Mouse (Mus musculus) embryonic facial prominence, embryonic 15.5 days (tissue): ENCODE results near the gene Fam25c. TPM values are rescaled to one million over a fixed set of nuclear protein-coding genes. Genes with fewer than 3 reads are reported as not detected.

Experiments
- ATAC-seq: fragments of 200-750 bp; cut with Nextera tagmentation; 2 replicates; pipeline ENCODE4 v1.8.0; 2017; ENCODE audit warnings: low read depth, moderate TSS enrichment; ENCODE audit not compliant: insufficient number of reproducible peaks, low FRiP score, low TSS enrichment
- H3K27ac ChIP-seq: fragments of 300-500 bp; sonication (generic); replicated peaks from 2 replicates; pipeline ENCODE4 v1.5.1; 2015; ENCODE audit warnings: mild to moderate bottlenecking, inconsistent platforms
- H3K27me3 ChIP-seq: fragments of 300-500 bp; sonication (generic); 2 replicates; pipeline ENCODE4 v1.6.1; 2015; ENCODE audit warnings: inconsistent platforms
- H3K36me3 ChIP-seq: fragments of 300-500 bp; sonication (generic); 2 replicates; pipeline ENCODE4 v1.6.1; 2015; ENCODE audit warnings: mild to moderate bottlenecking, inconsistent platforms
- H3K4me1 ChIP-seq: fragments of 300-500 bp; sonication (generic); 2 replicates; pipeline ENCODE4 v1.6.1; 2015; ENCODE audit warnings: inconsistent platforms
- H3K4me2 ChIP-seq: fragments of 300-500 bp; sonication (generic); replicated peaks from 2 replicates; pipeline ENCODE4 v1.6.1; 2015; ENCODE audit warnings: mild to moderate bottlenecking, inconsistent platforms
- H3K4me3 ChIP-seq: fragments of 300-500 bp; sonication (generic); replicated peaks from 2 replicates; pipeline ENCODE4 v1.5.1; 2015; ENCODE audit warnings: mild to moderate bottlenecking, inconsistent platforms
- H3K9ac ChIP-seq: fragments of 300-500 bp; sonication (generic); 2 replicates; pipeline ENCODE4 v1.6.1; 2015; ENCODE audit warnings: inconsistent platforms
- H3K9me3 ChIP-seq: fragments of 300-500 bp; sonication (generic); replicated peaks from 2 replicates; pipeline ENCODE4 v1.6.1; 2016; ENCODE audit warnings: inconsistent platforms
- WGBS: fragments of 180-500 bp; shearing (Covaris S2); methylation state at CpG from one replicate; pipeline ENCODE4 v1.1.7; 2015; 5-methylcytosine and 5-hydroxymethylcytosine counted together
- polyA plus RNA-seq: library from polyadenylated mRNA; unstranded; fragments of >200 nt; fragmentation: Nextera tagmentation; extraction: Ambion mirVana; gene quantifications from 2 replicates; pipeline ENCODE4 v1.2.1, GENCODE M21; 2015

The Fam25c gene
- 154 and 196 TPM in 2 replicates for polyA plus RNA-seq

DNA sequence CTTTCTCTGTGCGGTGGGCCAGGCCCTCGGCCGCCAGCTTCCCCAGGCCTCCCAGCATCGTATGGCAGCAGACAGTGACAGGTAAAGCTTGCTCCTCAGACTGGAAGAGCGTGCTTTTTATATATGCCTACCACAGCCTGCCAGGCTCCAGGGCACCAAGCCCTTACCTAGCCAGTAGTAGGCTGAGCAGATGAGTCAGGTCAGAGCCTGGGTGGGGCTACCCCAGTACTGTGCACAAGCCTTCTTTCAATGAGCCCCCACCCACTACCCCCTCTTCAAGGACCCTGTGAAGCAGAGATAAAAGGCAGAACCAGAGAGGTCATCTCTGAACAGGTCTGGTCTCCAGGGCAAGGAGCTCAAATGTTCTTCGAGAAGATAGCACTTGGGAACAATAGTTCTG lies at the start of gene Fam25c:
Gene Fam25c (minus strand): TSS at position 133 of the 400 bp plus-strand sequence.
- H3K9ac ChIP-seq, result no peak within 1 kb of the TSS
- no peaks in the 10 kb centered on the region for H3K9me3 ChIP-seq
- H3K36me3 ChIP-seq, result no peaks in the 10 kb centered on the region
- H3K4me1 ChIP-seq, result no peaks in the 10 kb centered on the region
- ATAC-seq, result no peak
- peak within 1 kb of the TSS; percentile 31; the same call in 1 of the 2 replicates for H3K27ac ChIP-seq
- no peaks in the 10 kb centered on the region; the same call in 1 of the 2 replicates for H3K27me3 ChIP-seq
- peak within 1 kb of the TSS; percentile 9; the same call in 1 of the 2 replicates for H3K4me3 ChIP-seq
- WGBS, result 77% methylated on average over 6 of the region's 6 CpGs
- no peak within 1 kb of the TSS for H3K4me2 ChIP-seq

DNA sequence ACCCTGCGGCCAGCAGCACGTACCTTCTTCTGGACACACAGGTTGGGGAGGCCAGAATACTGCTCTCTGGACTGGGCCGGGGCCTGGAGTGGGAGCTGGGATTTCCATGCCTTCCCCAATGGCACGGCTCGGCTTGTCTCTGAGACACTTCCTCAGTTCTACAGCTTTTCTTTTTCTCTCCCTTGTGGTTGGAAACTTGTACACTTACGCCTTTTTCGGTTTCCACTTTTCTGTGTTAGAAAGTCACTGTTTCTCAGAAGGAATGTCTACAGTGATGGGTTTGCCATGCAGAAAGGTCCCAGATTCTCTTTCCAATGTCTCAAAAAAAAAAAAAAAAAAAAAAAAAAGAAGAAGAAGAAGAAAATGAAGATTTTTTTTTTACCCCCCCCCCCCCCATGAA lies 48.2 kb upstream of the Fam25c start:
- no peak overlapping the region for H3K4me3 ChIP-seq
- peaks cover 63% of the 10 kb centered on the region for H3K36me3 ChIP-seq
- no peak overlapping the region for H3K9ac ChIP-seq
- H3K9me3 ChIP-seq, result no peaks in the 10 kb centered on the region
- no peak overlapping the region for H3K4me2 ChIP-seq
- ATAC-seq, result no peak
- WGBS, result 86% methylated on average over 7 of the region's 7 CpGs
- H3K27me3 ChIP-seq, result no peaks in the 10 kb centered on the region
- no peaks in the 10 kb centered on the region for H3K4me1 ChIP-seq
- no peak overlapping the region for H3K27ac ChIP-seq

GRCm38 (mm10) chr14:34402871-34403270 lies 47.6 kb upstream of the Fam25c start:
- no peaks in the 10 kb centered on the region for H3K9me3 ChIP-seq
- no peak overlapping the region for H3K4me3 ChIP-seq
- no peak overlapping the region for H3K9ac ChIP-seq
- H3K36me3 ChIP-seq, result peaks cover 61% of the 10 kb centered on the region
- no peaks in the 10 kb centered on the region for H3K4me1 ChIP-seq
- H3K27me3 ChIP-seq, result no peaks in the 10 kb centered on the region
- H3K4me2 ChIP-seq, result no peak overlapping the region
- no peak for ATAC-seq
- WGBS, result 88% methylated on average over 8 of the region's 8 CpGs
- no peak overlapping the region for H3K27ac ChIP-seq

GRCm38 (mm10) chr14:34401135-34401534 lies 45.9 kb upstream of the Fam25c start:
- no peak for ATAC-seq
- Histone ChIP-seq H3K9ac (no peak overlapping the region), H3K4me3 (no peak overlapping the region), H3K9me3 (no peaks in the 10 kb centered on the region), H3K4me1 (no peaks in the 10 kb centered on the region), H3K27ac (no peak overlapping the region), H3K27me3 (no peaks in the 10 kb centered on the region), H3K4me2 (no peak overlapping the region), H3K36me3 (peaks cover 47% of the 10 kb centered on the region)
- 58% methylated on average over 6 of the region's 6 CpGs for WGBS

DNA sequence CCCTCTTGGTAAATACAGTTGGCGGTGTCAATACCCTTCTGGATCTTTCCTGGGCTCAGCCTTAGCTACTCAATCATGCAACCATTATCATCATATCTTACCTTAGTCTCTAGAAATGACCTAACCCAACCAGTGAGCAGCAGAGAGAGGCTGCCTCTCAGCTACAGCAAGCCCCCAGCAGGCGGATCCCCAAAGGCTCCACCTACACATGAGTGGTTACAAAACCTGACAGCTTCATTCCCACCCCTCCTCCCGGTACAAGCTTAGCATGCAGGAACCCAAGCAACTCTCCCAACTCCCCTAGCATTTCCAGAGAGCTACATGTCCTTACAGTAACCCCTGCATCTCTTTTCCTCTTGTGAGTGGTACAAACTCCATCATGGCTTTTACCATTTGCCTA lies 44.8 kb upstream of the Fam25c start:
- Histone ChIP-seq H3K9me3 (no peaks in the 10 kb centered on the region), H3K4me3 (no peak overlapping the region), H3K4me1 (no peaks in the 10 kb centered on the region), H3K27me3 (no peaks in the 10 kb centered on the region), H3K4me2 (no peak overlapping the region), H3K27ac (no peak overlapping the region), H3K9ac (no peak overlapping the region), H3K36me3 (peaks cover 39% of the 10 kb centered on the region)
- no peak for ATAC-seq
- 95% methylated on average over 3 of the region's 3 CpGs for WGBS

GRCm38 (mm10) chr14:34399301-34399700 lies 44.1 kb upstream of the Fam25c start:
- Histone ChIP-seq H3K27ac (no peak overlapping the region), H3K36me3 (peaks cover 32% of the 10 kb centered on the region), H3K9me3 (no peaks in the 10 kb centered on the region), H3K4me3 (no peak overlapping the region), H3K4me2 (no peak overlapping the region), H3K4me1 (no peaks in the 10 kb centered on the region), H3K27me3 (no peaks in the 10 kb centered on the region), H3K9ac (no peak overlapping the region)
- ATAC-seq, result no peak
- 96% methylated on average over 6 of the region's 6 CpGs for WGBS

DNA sequence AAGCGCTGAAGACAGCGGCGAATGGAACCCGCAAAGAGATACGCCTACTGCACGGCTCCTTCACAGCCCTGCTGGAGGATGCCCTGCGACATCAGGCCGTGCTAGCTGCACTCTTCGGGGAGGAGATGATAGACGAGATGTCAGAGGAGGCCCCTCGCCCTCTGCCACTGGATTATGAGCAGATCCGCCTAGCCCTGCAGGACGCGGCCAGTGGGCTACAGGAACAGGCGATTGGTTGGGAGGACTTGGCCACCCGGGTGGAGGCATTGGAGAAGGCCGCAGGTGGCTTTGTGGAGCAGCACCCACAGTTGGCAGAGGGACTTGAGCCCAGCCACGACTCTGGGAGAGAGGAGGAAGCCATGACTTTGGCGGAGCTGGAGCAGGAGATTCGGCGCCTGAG lies 43.7 kb upstream of the Fam25c start:
- H3K4me2 ChIP-seq, result no peak overlapping the region
- H3K4me1 ChIP-seq, result no peaks in the 10 kb centered on the region
- no peak for ATAC-seq
- no peak overlapping the region for H3K9ac ChIP-seq
- no peak overlapping the region for H3K27ac ChIP-seq
- 92% methylated on average over 21 of the region's 21 CpGs for WGBS
- no peaks in the 10 kb centered on the region for H3K9me3 ChIP-seq
- H3K4me3 ChIP-seq, result no peak overlapping the region
- peaks cover 29% of the 10 kb centered on the region for H3K36me3 ChIP-seq
- no peaks in the 10 kb centered on the region for H3K27me3 ChIP-seq

DNA sequence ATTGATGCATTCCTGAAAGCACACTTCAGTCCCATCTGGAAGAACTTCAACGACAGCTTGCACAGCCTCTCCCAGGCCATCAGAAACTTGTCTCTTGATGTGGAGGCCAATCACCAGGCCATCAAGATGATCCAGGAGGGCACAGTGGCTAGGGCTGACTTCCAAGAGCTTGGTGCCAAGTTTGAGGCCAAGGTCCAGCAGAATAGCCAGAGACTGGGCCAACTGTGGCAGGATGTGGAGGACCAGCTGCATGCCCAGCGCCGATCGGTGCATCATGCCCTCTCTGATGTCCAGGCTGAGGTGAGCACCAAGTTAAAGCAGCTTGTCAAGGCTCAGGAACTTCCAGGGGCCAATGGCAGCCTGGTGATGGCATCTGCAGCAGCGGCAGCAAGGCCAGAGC lies 42.6 kb upstream of the Fam25c start:
- no peak for ATAC-seq
- H3K27ac ChIP-seq, result no peak overlapping the region
- WGBS, result 86% methylated on average over 5 of the region's 5 CpGs
- H3K27me3 ChIP-seq, result no peaks in the 10 kb centered on the region
- H3K9me3 ChIP-seq, result no peaks in the 10 kb centered on the region
- H3K4me1 ChIP-seq, result no peaks in the 10 kb centered on the region
- no peak overlapping the region for H3K4me3 ChIP-seq
- peaks cover 27% of the 10 kb centered on the region for H3K36me3 ChIP-seq
- no peak overlapping the region for H3K9ac ChIP-seq
- no peak overlapping the region for H3K4me2 ChIP-seq

DNA sequence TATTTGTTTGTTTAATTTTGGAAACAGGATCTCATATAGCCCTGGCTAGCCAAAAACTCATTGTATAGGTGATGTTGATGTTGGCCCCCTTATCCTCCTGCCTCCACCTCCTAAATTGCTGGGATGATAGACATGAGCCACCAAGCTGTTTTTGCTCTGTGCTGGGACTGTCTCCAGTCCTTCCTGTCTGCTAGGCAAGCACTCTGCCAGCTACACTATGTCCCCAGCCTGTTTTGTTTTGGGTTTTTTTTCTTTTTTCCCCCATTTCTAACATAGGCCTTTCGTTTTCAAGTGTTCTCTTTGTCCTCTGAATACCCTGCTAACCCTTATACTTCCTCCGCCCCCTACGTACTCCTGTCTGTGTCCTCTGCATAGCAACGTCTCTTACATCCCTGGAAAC lies 38.1 kb upstream of the Fam25c start:
- Histone ChIP-seq H3K4me1 (no peaks in the 10 kb centered on the region), H3K36me3 (peaks cover 5% of the 10 kb centered on the region; the same call in 1 of the 2 replicates), H3K4me3 (no peak overlapping the region), H3K4me2 (no peak overlapping the region), H3K9ac (no peak overlapping the region), H3K27me3 (no peaks in the 10 kb centered on the region), H3K27ac (no peak overlapping the region), H3K9me3 (no peaks in the 10 kb centered on the region)
- 64% methylated on average over 4 of the region's 4 CpGs for WGBS
- no peak for ATAC-seq

DNA sequence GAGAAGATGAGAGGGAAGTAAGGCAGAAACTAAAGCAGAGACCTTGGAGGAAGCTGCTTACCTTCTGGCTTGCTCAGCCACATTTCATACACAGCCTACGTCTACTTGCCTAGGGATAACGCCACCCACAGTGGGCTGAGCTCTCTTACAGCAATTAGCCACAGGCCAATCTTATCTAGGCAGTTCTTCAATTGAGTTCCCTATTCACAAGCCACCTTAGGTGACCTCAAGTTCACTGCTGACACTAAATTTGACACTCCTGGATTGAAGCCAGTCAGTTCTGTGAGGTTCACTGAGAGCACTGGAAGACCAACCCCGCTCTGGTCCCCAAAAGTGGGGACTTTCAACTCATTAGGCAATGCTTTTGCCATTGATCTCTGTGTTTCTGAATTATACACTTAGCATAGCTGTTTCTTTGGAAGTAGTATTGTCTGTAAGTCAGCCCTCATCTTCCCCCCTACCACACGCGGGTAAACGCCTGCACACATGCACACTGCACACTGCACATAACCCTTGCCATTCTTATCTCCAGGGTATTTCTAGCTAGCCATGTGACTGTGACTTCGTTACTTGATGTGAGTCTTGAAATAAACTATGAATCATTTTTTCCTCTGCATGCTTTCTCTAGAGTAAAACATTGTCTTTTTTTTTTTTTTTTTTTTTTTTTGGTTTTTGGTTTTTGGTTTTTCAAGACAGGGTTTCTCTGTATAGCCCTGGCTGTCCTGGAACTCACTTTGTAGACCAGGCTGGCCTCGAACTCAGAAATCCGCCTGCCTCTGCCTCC lies 27.9 kb upstream of the Fam25c start:
- no peak overlapping the region for H3K4me2 ChIP-seq
- no peaks in the 10 kb centered on the region for H3K36me3 ChIP-seq
- H3K9me3 ChIP-seq, result no peaks in the 10 kb centered on the region
- H3K4me1 ChIP-seq, result peaks cover 11% of the 10 kb centered on the region
- WGBS, result 89% methylated on average over 9 of the region's 9 CpGs
- H3K4me3 ChIP-seq, result no peak overlapping the region
- no peak overlapping the region for H3K27ac ChIP-seq
- ATAC-seq, result no peak
- H3K27me3 ChIP-seq, result no peaks in the 10 kb centered on the region
- no peak overlapping the region for H3K9ac ChIP-seq

DNA sequence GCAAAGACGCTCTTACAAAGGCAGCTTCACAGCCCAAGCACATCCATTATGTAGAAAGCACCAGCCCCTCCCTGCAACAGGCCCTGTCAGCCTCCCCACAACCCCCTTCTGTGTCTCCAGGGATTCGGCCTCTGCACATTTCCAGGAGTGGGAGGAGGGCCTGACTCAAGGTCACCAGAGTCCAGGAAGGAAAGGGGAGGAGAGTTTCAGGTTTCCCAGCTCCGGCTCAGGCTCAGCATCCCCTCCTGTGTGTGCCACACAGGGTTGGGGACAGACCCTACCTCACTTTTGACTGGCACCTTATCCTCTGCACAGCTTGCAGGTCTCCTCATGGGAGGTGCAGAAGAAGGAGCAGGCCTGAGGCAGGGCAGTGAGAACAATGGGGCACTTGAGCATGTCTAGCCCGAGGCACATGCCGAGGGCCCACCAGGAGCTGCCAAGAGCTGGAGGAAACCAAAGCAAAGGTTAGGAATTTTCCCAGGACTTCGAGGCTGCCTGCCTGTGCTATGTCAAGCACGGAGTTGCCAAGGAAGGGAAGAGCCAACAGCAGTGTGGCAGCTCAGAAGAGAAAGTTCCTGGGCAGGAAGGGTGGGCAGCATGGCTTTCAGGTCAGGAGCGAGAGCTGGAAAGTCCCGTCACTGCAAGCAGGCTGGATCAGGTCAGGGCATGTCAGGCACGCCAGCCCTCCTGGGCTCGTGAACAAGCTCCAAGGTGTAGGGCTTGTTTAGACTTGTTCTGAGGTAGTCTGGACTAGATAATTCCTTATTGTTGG lies 23.5 kb upstream of the Fam25c start:
- Histone ChIP-seq H3K9ac (no peak overlapping the region), H3K4me3 (no peak overlapping the region), H3K9me3 (no peaks in the 10 kb centered on the region), H3K36me3 (no peaks in the 10 kb centered on the region), H3K27me3 (no peaks in the 10 kb centered on the region), H3K27ac (peak overlapping the region; percentile 68), H3K4me2 (no peak overlapping the region), H3K4me1 (peaks cover 27% of the 10 kb centered on the region)
- WGBS, result 26% methylated on average over 11 of the region's 11 CpGs
- ATAC-seq, result peak; percentile 22; the same call in 1 of the 2 replicates
